Mouse (Mus musculus) liver, postnatal 0 days (tissue): ENCODE data around the gene Fam184b. TPM values are rescaled to one million over a fixed set of nuclear protein-coding genes. Genes with fewer than 3 reads are reported as not detected.

Experiments
- ATAC-seq: fragments of 200-750 bp; cut with Nextera tagmentation; 2 replicates; pipeline ENCODE4 v1.8.0; 2017; ENCODE audit warnings: mild to moderate bottlenecking, moderate library complexity
- DNase-seq: peaks from one replicate; pipeline ENCODE4 v3.0.0-alpha.2; 2016
- H3K27ac ChIP-seq: fragments of 300-500 bp; sonication (generic); 2 replicates; pipeline ENCODE4 v1.5.1; 2014; ENCODE audit warnings: antibody characterized with exemption, moderate library complexity, mild to moderate bottlenecking, low read depth
- H3K27me3 ChIP-seq: fragments of 300-500 bp; sonication (generic); 2 replicates; pipeline ENCODE4 v1.6.1; 2014; ENCODE audit warnings: low read length, control low read depth, mixed read lengths; ENCODE audit not compliant: insufficient read depth
- H3K36me3 ChIP-seq: fragments of 300-500 bp; sonication (generic); replicated peaks from 2 replicates; pipeline ENCODE4 v1.6.1; 2014; ENCODE audit warnings: mild to moderate bottlenecking, control low read depth, low read length, moderate library complexity, mixed read lengths; ENCODE audit not compliant: insufficient read depth
- H3K4me1 ChIP-seq: fragments of 300-500 bp; sonication (generic); 2 replicates; pipeline ENCODE4 v1.6.1; 2014; ENCODE audit warnings: antibody characterized with exemption, mild to moderate bottlenecking, control low read depth; ENCODE audit not compliant: insufficient read depth
- H3K4me2 ChIP-seq: fragments of 300-500 bp; sonication (generic); 2 replicates; pipeline ENCODE4 v1.6.1; 2014; ENCODE audit warnings: low read depth, mild to moderate bottlenecking, low read length, moderate library complexity, mixed read lengths
- H3K4me3 ChIP-seq: fragments of 300-500 bp; sonication (generic); 2 replicates; pipeline ENCODE4 v1.5.1; 2014; ENCODE audit warnings: low read depth, low read length
- H3K9ac ChIP-seq: fragments of 300-500 bp; sonication (generic); replicated peaks from 2 replicates; pipeline ENCODE4 v1.6.1; 2014; ENCODE audit warnings: mild to moderate bottlenecking, moderate library complexity
- H3K9me3 ChIP-seq: fragments of 300-500 bp; sonication (generic); 2 replicates; pipeline ENCODE4 v1.6.1; 2016; ENCODE audit warnings: mild to moderate bottlenecking, control low read depth, low read length, mixed read lengths
- CTCF ChIP-seq: sonication (generic); IDR thresholded peaks from 2 replicates; pipeline ENCODE4 v1.5.1; 2016; ENCODE audit warnings: antibody characterized with exemption, low read depth
- EP300 ChIP-seq: IDR thresholded peaks from 2 replicates; pipeline ENCODE4 v1.6.1; 2016; ENCODE audit warnings: antibody characterized with exemption, low read depth, mild to moderate bottlenecking
- WGBS: fragments of 180-500 bp; shearing (Covaris S2); extraction: QIAGEN DNeasy Blood & Tissue Kit; methylation state at CpG from one replicate; pipeline ENCODE4 v1.1.7; 2014; ENCODE audit not compliant: insufficient replicate concordance; 5-methylcytosine and 5-hydroxymethylcytosine counted together
- polyA plus RNA-seq: library from polyadenylated mRNA; unstranded; fragments of >200 nt; fragmentation: Nextera tagmentation; extraction: Ambion mirVana; gene quantifications from 2 replicates; pipeline ENCODE4 v1.2.1, GENCODE M21; 2015

Gene Fam184b
- polyA plus RNA-seq, 1 experiment from 2014 or later = 0.07 TPM

DNA sequence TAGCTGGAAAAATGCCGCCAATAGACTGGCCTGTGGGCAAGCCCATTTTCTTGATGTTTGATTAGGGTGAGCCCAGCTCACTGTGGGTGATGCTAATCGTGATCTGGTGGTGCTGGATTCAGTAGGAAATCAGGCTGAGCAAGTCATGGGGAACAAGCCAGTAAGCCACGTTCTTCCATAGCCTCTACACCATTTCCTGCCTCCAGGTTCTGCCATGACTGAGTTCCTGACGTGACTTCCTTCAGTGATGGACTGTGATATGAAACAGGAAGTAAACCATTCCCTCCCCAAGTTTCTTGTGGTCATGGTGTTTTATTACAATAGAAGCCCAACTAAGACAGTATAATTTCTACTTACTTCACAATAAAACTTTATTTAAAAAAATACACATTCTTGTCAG, 38.2 kb upstream of the Fam184b start:
- TF ChIP-seq EP300 = no peak
- no peak for TF ChIP-seq CTCF
- H3K9ac ChIP-seq = no peak overlapping the region

DNA sequence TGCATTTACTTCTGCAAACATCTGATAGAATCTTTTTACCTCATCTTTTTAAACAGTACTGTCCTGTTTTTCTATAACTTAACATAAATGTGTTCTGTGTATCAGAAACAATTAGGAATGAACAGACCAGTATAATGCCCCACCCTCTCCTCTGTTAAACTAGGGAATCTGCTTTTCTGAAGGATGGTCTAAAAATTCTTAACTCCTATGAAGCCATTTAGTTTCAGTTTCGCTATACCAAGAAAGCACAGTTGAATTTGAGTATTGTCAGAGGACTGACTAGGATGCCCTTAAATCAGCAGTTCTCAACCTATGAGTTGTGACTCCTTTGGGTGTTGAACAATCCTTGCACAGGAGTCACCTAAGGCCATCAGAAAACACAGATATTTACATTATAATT, 35.6 kb upstream of the Fam184b start:
- TF ChIP-seq CTCF (no peak), EP300 (no peak)
- Histone ChIP-seq H3K4me2 (no peak overlapping the region), H3K27me3 (no peaks in the 10 kb centered on the region), H3K27ac (no peak overlapping the region), H3K4me3 (no peak overlapping the region), H3K9me3 (no peaks in the 10 kb centered on the region), H3K9ac (no peak overlapping the region), H3K36me3 (peaks cover 31% of the 10 kb centered on the region), H3K4me1 (no peaks in the 10 kb centered on the region)
- no peak for DNase-seq
- WGBS = 91% methylated on average over 1 of the region's 1 CpGs
- ATAC-seq = no peak

More for the DNA sequence above, 38.2 kb upstream of the Fam184b start:
- ATAC-seq = no peak
- H3K4me1 ChIP-seq = no peaks in the 10 kb centered on the region
- H3K4me2 ChIP-seq = no peak overlapping the region
- no peak for DNase-seq
- H3K4me3 ChIP-seq = no peak overlapping the region
- 56% methylated on average over 4 of the region's 4 CpGs for WGBS
- peaks cover 40% of the 10 kb centered on the region for H3K36me3 ChIP-seq
- no peaks in the 10 kb centered on the region for H3K27me3 ChIP-seq
- no peak overlapping the region for H3K27ac ChIP-seq
- no peaks in the 10 kb centered on the region for H3K9me3 ChIP-seq

DNA sequence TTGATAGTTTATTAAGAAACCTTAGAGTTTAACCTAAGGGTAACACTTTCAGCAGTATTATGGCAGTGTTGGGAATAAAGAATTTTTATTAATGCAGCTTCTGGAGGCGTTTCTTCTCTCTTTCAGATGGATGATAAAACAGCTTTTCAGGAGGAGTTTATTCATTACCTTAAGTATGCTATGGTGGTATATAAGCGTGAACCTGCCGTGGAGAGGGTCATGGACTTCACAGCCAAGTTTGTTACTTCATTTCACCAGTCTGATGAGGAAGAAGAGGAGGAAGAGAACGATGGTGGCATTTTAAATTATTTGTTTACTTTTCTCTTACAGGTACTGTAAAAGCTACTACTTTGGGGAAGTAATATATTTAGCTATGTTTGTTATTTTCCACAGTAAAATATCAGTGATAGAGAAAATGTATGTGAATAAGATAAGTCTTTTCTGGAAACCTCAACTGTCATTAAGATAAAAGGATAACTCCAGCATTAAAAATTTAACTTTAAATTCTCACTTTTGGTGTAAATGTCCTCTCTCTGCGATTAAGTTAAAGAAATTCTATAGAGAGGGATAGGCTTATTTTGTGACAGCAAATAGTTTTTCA, 31.6 kb upstream of the Fam184b start:
- ATAC-seq (no peak), DNase-seq (no peak)
- H3K9me3 ChIP-seq = no peaks in the 10 kb centered on the region
- 42% methylated on average over 5 of the region's 5 CpGs for WGBS
- no peaks in the 10 kb centered on the region for H3K27me3 ChIP-seq
- H3K9ac ChIP-seq = peak overlapping the region; percentile 16; the same call in 1 of the 2 replicates
- no peaks in the 10 kb centered on the region for H3K4me1 ChIP-seq
- peak overlapping the region; percentile 84 for H3K4me2 ChIP-seq
- H3K27ac ChIP-seq = no peak overlapping the region
- TF ChIP-seq CTCF (no peak), EP300 (no peak)
- peaks cover 17% of the 10 kb centered on the region for H3K36me3 ChIP-seq
- H3K4me3 ChIP-seq = peak overlapping the region; percentile 83

DNA sequence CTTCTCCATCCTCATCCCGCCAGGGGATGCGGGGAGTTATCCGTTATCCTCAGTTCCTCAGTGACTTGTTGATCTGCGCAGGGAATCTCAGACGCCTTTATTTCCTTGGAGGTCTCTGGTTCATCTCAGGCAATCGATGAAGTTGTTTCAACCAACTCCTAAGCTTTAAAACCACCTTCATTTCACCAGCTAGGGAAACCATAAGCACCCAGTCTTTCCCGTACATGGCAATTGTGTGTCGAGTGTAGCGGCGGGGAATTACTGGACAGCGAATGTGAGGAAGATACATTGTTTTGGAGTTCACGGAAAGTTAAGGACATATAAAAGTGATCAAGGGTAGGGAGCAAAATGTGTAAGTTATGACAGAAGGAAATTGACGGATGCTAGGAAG, 30.9 kb upstream of the Fam184b start:
- no peak for ATAC-seq
- under 1% methylated on average over 13 of the region's 13 CpGs for WGBS
- peak overlapping the region; percentile 81 for H3K27ac ChIP-seq

DNA sequence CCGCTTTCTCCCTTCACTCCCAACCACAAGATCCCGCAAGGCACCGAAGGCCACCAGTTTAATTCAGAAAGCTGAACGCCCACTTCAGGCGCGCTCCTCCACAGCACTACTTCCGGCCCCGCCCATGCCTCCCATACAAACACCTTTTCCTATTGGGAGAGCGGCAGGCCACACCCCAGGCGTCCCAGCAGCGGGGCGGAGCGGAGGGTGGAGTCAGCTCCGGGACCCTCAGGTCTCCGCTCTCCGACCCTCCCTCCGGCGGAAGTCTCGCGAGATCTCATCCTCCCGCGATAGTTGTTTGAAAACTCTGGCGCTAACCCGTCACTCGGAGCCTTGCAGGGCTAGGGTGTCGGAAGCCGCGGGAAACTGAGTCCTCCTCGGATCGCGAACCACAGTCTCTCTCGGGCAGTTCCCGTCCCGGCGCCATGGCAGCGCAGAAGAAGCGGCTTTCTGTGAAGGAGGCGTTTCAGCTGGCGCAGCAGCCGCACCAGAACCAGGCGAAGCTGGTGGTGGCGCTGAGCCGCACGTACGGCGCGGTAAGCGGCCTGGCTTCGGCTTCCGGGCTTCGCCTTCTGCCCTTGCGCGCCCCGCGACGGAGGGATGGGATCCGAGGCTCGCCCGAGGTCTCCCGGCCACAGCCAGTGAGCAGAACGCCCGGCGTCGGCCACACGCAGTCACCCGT, 30.3 kb upstream of the Fam184b start, which contains the start of gene Ncapg:
Gene Ncapg (plus strand): TSS at position 322 of the 682 bp plus-strand sequence.
- WGBS = under 1% methylated on average over 66 of the region's 66 CpGs

More for the DNA sequence above, 30.9 kb upstream of the Fam184b start:
- no peak for TF ChIP-seq CTCF
- TF ChIP-seq EP300 = no peak
- H3K27me3 ChIP-seq = no peaks in the 10 kb centered on the region
- peak overlapping the region; percentile 86 for H3K9ac ChIP-seq
- no peaks in the 10 kb centered on the region for H3K9me3 ChIP-seq
- peak overlapping the region; percentile 84 for H3K4me2 ChIP-seq
- DNase-seq = no peak
- H3K4me3 ChIP-seq = peak overlapping the region; percentile 83
- H3K36me3 ChIP-seq = peaks cover 13% of the 10 kb centered on the region; the same call in 1 of the 2 replicates
- H3K4me1 ChIP-seq = no peaks in the 10 kb centered on the region

DNA sequence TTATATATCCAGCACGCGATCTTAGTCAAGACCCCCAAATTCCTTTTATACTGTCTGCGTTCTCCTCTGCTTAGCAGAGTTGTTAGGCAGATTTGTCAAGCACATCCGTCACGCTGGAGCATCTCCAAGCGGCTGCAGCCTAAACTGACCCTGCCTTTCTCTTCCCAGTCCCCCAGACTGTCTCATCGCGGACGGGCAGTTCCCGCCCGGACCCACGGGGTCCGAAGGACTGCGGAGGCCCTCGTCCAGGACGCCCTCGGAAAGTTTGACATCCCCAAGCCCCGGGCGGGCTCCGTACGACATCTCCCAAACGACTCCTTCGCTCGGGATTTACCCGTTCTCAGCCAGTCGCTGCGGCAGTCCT, 29.8 kb upstream of the Fam184b start:
- H3K27ac ChIP-seq = peak overlapping the region; percentile 81
- peaks cover 6% of the 10 kb centered on the region; the same call in 1 of the 2 replicates for H3K36me3 ChIP-seq
- DNase-seq = no peak
- TF ChIP-seq EP300 (no peak), CTCF (no peak)
- H3K9ac ChIP-seq = peak overlapping the region; percentile 78
- no peaks in the 10 kb centered on the region for H3K9me3 ChIP-seq
- under 1% methylated on average over 27 of the region's 27 CpGs for WGBS
- H3K4me2 ChIP-seq = peak overlapping the region; percentile 78
- ATAC-seq = peak; percentile 43
- peak overlapping the region; percentile 83 for H3K4me3 ChIP-seq
- H3K4me1 ChIP-seq = no peaks in the 10 kb centered on the region
- H3K27me3 ChIP-seq = no peaks in the 10 kb centered on the region

More for the DNA sequence above, 30.3 kb upstream of the Fam184b start, which contains the start of gene Ncapg:
- no peaks in the 10 kb centered on the region for H3K27me3 ChIP-seq
- no peaks in the 10 kb centered on the region for H3K9me3 ChIP-seq
- peak within 1 kb of the TSS; percentile 83 for H3K4me3 ChIP-seq
- peak within 1 kb of the TSS; percentile 86 for H3K9ac ChIP-seq
- peak within 1 kb of the TSS; percentile 81 for H3K27ac ChIP-seq
- H3K36me3 ChIP-seq = peaks cover 8% of the 10 kb centered on the region; the same call in 1 of the 2 replicates
- no peaks in the 10 kb centered on the region for H3K4me1 ChIP-seq
- ATAC-seq = peak; percentile 100
- H3K4me2 ChIP-seq = peak within 1 kb of the TSS; percentile 84
- peak; percentile 100 for DNase-seq
- 0 out of 2 replicates have a peak, but pooled peaks have one; percentile 6 for TF ChIP-seq CTCF
- peak; percentile 81; the same call in 1 of the 2 replicates for TF ChIP-seq EP300
